Mouse (Mus musculus) adrenal gland, postnatal 25 days (tissue): ENCODE results near the gene Cox4i1. TPM values are rescaled to one million over a fixed set of nuclear protein-coding genes. Genes with fewer than 3 reads are reported as not detected.

Experiments used
- DNase-seq: peaks from one replicate; pipeline ENCODE4 v3.0.0; 2021; ENCODE audit warnings: mixed read lengths
- total RNA-seq: library from RNA; stranded (reverse); gene quantifications from 2 replicates; pipeline ENCODE4 v1.2.3, GENCODE M21; 2021

Gene Cox4i1
- total RNA-seq, 1 experiment from 2014 or later = 1,243 TPM

- DNase-seq = no peak
Measured at GRCm38 (mm10) chr8:120664566-120664965, 3.5 kb upstream of the Cox4i1 start.

GRCm38 (mm10) chr8:120665726-120666455, 2.1 kb upstream of the Cox4i1 start:
- no peak for DNase-seq

- no peak for DNase-seq
Measured at GRCm38 (mm10) chr8:120666807-120667470, 1.1 kb upstream of the Cox4i1 start.

- peak; percentile 47 for DNase-seq
Measured at GRCm38 (mm10) chr8:120668374-120668905, 418 bp downstream of the Cox4i1 start, which contains the start of gene Emc8. Emc8 (minus strand) TSS chr8:120668573.

GRCm38 (mm10) chr8:120671775-120672174, 3.8 kb downstream of the Cox4i1 start:
- no peak for DNase-seq

- no peak for DNase-seq
Measured at GRCm38 (mm10) chr8:120672626-120673229, 4.7 kb downstream of the Cox4i1 start.

GRCm38 (mm10) chr8:120673298-120673697, 5.3 kb downstream of the Cox4i1 start:
- no peak for DNase-seq

- DNase-seq = no peak
Measured at GRCm38 (mm10) chr8:120675718-120676117, 7.7 kb downstream of the Cox4i1 start.

GRCm38 (mm10) chr8:120678447-120678846, 10.4 kb downstream of the Cox4i1 start:
- DNase-seq = peak; percentile 83

- DNase-seq = no peak
Measured at GRCm38 (mm10) chr8:120679629-120680387, 11.8 kb downstream of the Cox4i1 start.

- DNase-seq = peak; percentile 46
Measured at GRCm38 (mm10) chr8:120680405-120680804, 12.4 kb downstream of the Cox4i1 start.

- no peak for DNase-seq
Measured at GRCm38 (mm10) chr8:120681113-120681512, 13.1 kb downstream of the Cox4i1 start.

- peak; percentile 83 for DNase-seq
Measured at GRCm38 (mm10) chr8:120683602-120684001, 15.6 kb downstream of the Cox4i1 start.

- DNase-seq = no peak
Measured at GRCm38 (mm10) chr8:120684082-120684481, 16.1 kb downstream of the Cox4i1 start.

GRCm38 (mm10) chr8:120685097-120685496, 17.1 kb downstream of the Cox4i1 start:
- DNase-seq = peak; percentile 70

GRCm38 (mm10) chr8:120685591-120685990, 17.6 kb downstream of the Cox4i1 start:
- no peak for DNase-seq

- no peak for DNase-seq
Measured at GRCm38 (mm10) chr8:120686051-120686450, 18.0 kb downstream of the Cox4i1 start.

- no peak for DNase-seq
Measured at GRCm38 (mm10) chr8:120686576-120686975, 18.6 kb downstream of the Cox4i1 start.

- no peak for DNase-seq
Measured at GRCm38 (mm10) chr8:120687786-120688185, 19.8 kb downstream of the Cox4i1 start.

GRCm38 (mm10) chr8:120688511-120688910, 20.5 kb downstream of the Cox4i1 start:
- DNase-seq = no peak

- DNase-seq = no peak
Measured at GRCm38 (mm10) chr8:120692934-120693333, 24.9 kb downstream of the Cox4i1 start.

GRCm38 (mm10) chr8:120693861-120694493, 26.0 kb downstream of the Cox4i1 start:
- peak; percentile 36 for DNase-seq
